Mouse (Mus musculus): ENCODE measurements at regions not wholly inside any gene's neighbourhood (a gene's known extent, or its start where the extent isn't known, plus 50 kb on each side); places are given as distances from the start of the nearest gene placed in this dataset.

GRCm38 (mm10) chr11:113147535-113148197, 365.6 kb downstream of the Sox9 start:
- H3K27ac ChIP-seq (ENCODE audit: low read length): peak overlapping the region; percentile 66
- peaks cover 22% of the 10 kb centered on the region for H3K4me1 ChIP-seq (ENCODE audit: control insufficient read depth, insufficient read depth, low read length)
- 16% methylated on average over 17 of the region's 17 CpGs for WGBS
- H3K36me3 ChIP-seq (ENCODE audit: control insufficient read depth, insufficient read depth, low read length): no peaks in the 10 kb centered on the region
- H3K4me2 ChIP-seq (replicated peaks; ENCODE audit: low read depth, low read length): peak overlapping the region; percentile 26
- peak; percentile 66; the same call in 1 of the 2 replicates for ATAC-seq (ENCODE audit: insufficient number of reproducible peaks, insufficient read depth, low FRiP score, low read depth)
- no peak overlapping the region for H3K9ac ChIP-seq (replicated peaks; ENCODE audit: low read depth, low read length)
- no peaks in the 10 kb centered on the region for H3K9me3 ChIP-seq (ENCODE audit: control insufficient read depth, low read depth, low read length)
- H3K4me3 ChIP-seq (ENCODE audit: low read depth, low read length): no peak overlapping the region
- H3K27me3 ChIP-seq (ENCODE audit: control insufficient read depth, insufficient read depth, low read length): no peaks in the 10 kb centered on the region

GRCm38 (mm10) chr11:113148198-113148537, 366.1 kb downstream of the Sox9 start:
- no peak overlapping the region for H3K4me3 ChIP-seq (ENCODE audit: low read depth, low read length)
- ATAC-seq (ENCODE audit: insufficient number of reproducible peaks, insufficient read depth, low FRiP score, low read depth): 0 out of 2 replicates have a peak, but pooled peaks have one; percentile 15

GRCm38 (mm10) chr11:113155515-113155914, 373.5 kb downstream of the Sox9 start:
- 89% methylated on average over 6 of the region's 6 CpGs for WGBS
- Histone ChIP-seq H3K9ac (replicated peaks; ENCODE audit: low read depth, low read length) (no peak overlapping the region), H3K27ac (ENCODE audit: low read length) (no peak overlapping the region), H3K4me1 (ENCODE audit: control insufficient read depth, insufficient read depth, low read length) (no peaks in the 10 kb centered on the region; the same call in 1 of the 2 replicates), H3K4me2 (replicated peaks; ENCODE audit: low read depth, low read length) (no peak overlapping the region), H3K27me3 (ENCODE audit: control insufficient read depth, insufficient read depth, low read length) (no peaks in the 10 kb centered on the region), H3K9me3 (ENCODE audit: control insufficient read depth, low read depth, low read length) (no peaks in the 10 kb centered on the region), H3K36me3 (ENCODE audit: control insufficient read depth, insufficient read depth, low read length) (no peaks in the 10 kb centered on the region), H3K4me3 (ENCODE audit: low read depth, low read length) (no peak overlapping the region)
- ATAC-seq (ENCODE audit: insufficient number of reproducible peaks, insufficient read depth, low FRiP score, low read depth): no peak

More at GRCm38 (mm10) chr11:113148198-113148537, 366.1 kb downstream of the Sox9 start:
- Histone ChIP-seq H3K9ac (replicated peaks; ENCODE audit: low read depth, low read length) (no peak overlapping the region), H3K4me1 (ENCODE audit: control insufficient read depth, insufficient read depth, low read length) (peaks cover 22% of the 10 kb centered on the region), H3K9me3 (ENCODE audit: control insufficient read depth, low read depth, low read length) (no peaks in the 10 kb centered on the region), H3K36me3 (ENCODE audit: control insufficient read depth, insufficient read depth, low read length) (no peaks in the 10 kb centered on the region), H3K27ac (ENCODE audit: low read length) (peak overlapping the region; percentile 66), H3K27me3 (ENCODE audit: control insufficient read depth, insufficient read depth, low read length) (no peaks in the 10 kb centered on the region), H3K4me2 (replicated peaks; ENCODE audit: low read depth, low read length) (peak overlapping the region; percentile 26; the same call in 1 of the 2 replicates)
- WGBS: 60% methylated on average over 9 of the region's 9 CpGs

DNA sequence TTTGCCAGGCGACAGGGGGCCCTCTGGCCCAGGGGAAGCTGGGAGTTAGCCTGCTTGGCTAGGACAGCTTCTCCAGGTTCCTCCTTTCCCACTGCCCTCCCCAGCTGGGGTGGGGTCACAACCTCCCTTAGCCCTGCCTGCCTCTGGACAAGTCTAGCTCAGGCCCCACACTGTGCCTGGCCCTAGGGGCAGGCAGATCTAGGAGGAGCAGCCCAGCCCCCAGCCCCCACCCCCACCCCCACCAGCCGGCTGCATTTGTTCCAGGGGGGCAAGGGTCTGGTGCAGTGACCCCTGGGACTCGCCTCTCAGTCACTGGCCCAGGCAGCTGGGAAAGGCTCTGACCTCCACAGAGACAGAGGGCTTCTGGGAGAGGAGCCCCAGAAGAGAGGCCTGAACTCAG, 381.9 kb downstream of the Sox9 start:
- ATAC-seq (ENCODE audit: insufficient number of reproducible peaks, insufficient read depth, low FRiP score, low read depth): no peak
- 40% methylated on average over 3 of the region's 3 CpGs for WGBS
- H3K4me2 ChIP-seq (replicated peaks; ENCODE audit: low read depth, low read length): no peak overlapping the region
- H3K9me3 ChIP-seq (ENCODE audit: control insufficient read depth, low read depth, low read length): no peaks in the 10 kb centered on the region
- peaks cover 26% of the 10 kb centered on the region for H3K4me1 ChIP-seq (ENCODE audit: control insufficient read depth, insufficient read depth, low read length)
- no peaks in the 10 kb centered on the region for H3K27me3 ChIP-seq (ENCODE audit: control insufficient read depth, insufficient read depth, low read length)
- H3K36me3 ChIP-seq (ENCODE audit: control insufficient read depth, insufficient read depth, low read length): no peaks in the 10 kb centered on the region
- H3K27ac ChIP-seq (ENCODE audit: low read length): no peak overlapping the region
- H3K9ac ChIP-seq (replicated peaks; ENCODE audit: low read depth, low read length): no peak overlapping the region
- no peak overlapping the region for H3K4me3 ChIP-seq (ENCODE audit: low read depth, low read length)

GRCm38 (mm10) chr11:113164510-113164909, 382.5 kb downstream of the Sox9 start:
- no peak for ATAC-seq (ENCODE audit: insufficient number of reproducible peaks, insufficient read depth, low FRiP score, low read depth)
- no peak overlapping the region for H3K9ac ChIP-seq (replicated peaks; ENCODE audit: low read depth, low read length)
- H3K27ac ChIP-seq (ENCODE audit: low read length): no peak overlapping the region; the same call in 1 of the 2 replicates
- no peaks in the 10 kb centered on the region for H3K36me3 ChIP-seq (ENCODE audit: control insufficient read depth, insufficient read depth, low read length)
- no peaks in the 10 kb centered on the region for H3K9me3 ChIP-seq (ENCODE audit: control insufficient read depth, low read depth, low read length)
- peaks cover 26% of the 10 kb centered on the region for H3K4me1 ChIP-seq (ENCODE audit: control insufficient read depth, insufficient read depth, low read length)
- peak overlapping the region; percentile 53 for H3K4me2 ChIP-seq (replicated peaks; ENCODE audit: low read depth, low read length)
- WGBS: 27% methylated on average over 10 of the region's 10 CpGs
- H3K27me3 ChIP-seq (ENCODE audit: control insufficient read depth, insufficient read depth, low read length): no peaks in the 10 kb centered on the region
- peak overlapping the region; percentile 24; the same call in 1 of the 2 replicates for H3K4me3 ChIP-seq (ENCODE audit: low read depth, low read length)

GRCm38 (mm10) chr11:113165069-113165795, 383.2 kb downstream of the Sox9 start:
- ATAC-seq (ENCODE audit: insufficient number of reproducible peaks, insufficient read depth, low FRiP score, low read depth): peak; percentile 70
- no peaks in the 10 kb centered on the region for H3K9me3 ChIP-seq (ENCODE audit: control insufficient read depth, low read depth, low read length)
- H3K4me2 ChIP-seq (replicated peaks; ENCODE audit: low read depth, low read length): peak overlapping the region; percentile 53
- H3K27me3 ChIP-seq (ENCODE audit: control insufficient read depth, insufficient read depth, low read length): no peaks in the 10 kb centered on the region
- H3K36me3 ChIP-seq (ENCODE audit: control insufficient read depth, insufficient read depth, low read length): no peaks in the 10 kb centered on the region
- H3K9ac ChIP-seq (replicated peaks; ENCODE audit: low read depth, low read length): no peak overlapping the region; the same call in 1 of the 2 replicates
- H3K4me1 ChIP-seq (ENCODE audit: control insufficient read depth, insufficient read depth, low read length): peaks cover 26% of the 10 kb centered on the region; the same call in 1 of the 2 replicates
- 7% methylated on average over 23 of the region's 23 CpGs for WGBS
- peak overlapping the region; percentile 33; the same call in 1 of the 2 replicates for H3K27ac ChIP-seq (ENCODE audit: low read length)
- H3K4me3 ChIP-seq (ENCODE audit: low read depth, low read length): peak overlapping the region; percentile 24

- H3K27me3 ChIP-seq (ENCODE audit: control insufficient read depth, insufficient read depth, low read length): no peaks in the 10 kb centered on the region
- 63% methylated on average over 4 of the region's 4 CpGs for WGBS
- no peak overlapping the region; the same call in 1 of the 2 replicates for H3K27ac ChIP-seq (ENCODE audit: low read length)
- H3K4me3 ChIP-seq (ENCODE audit: low read depth, low read length): no peak overlapping the region
- H3K4me2 ChIP-seq (replicated peaks; ENCODE audit: low read depth, low read length): no peak overlapping the region
- H3K9me3 ChIP-seq (ENCODE audit: control insufficient read depth, low read depth, low read length): no peaks in the 10 kb centered on the region
- H3K36me3 ChIP-seq (ENCODE audit: control insufficient read depth, insufficient read depth, low read length): no peaks in the 10 kb centered on the region
- H3K9ac ChIP-seq (replicated peaks; ENCODE audit: low read depth, low read length): no peak overlapping the region
- no peak for ATAC-seq (ENCODE audit: insufficient number of reproducible peaks, insufficient read depth, low FRiP score, low read depth)
- H3K4me1 ChIP-seq (ENCODE audit: control insufficient read depth, insufficient read depth, low read length): peaks cover 26% of the 10 kb centered on the region; the same call in 1 of the 2 replicates
These were observed 384.5 kb downstream of the Sox9 start for GRCm38 (mm10) chr11:113166517-113166916.

DNA sequence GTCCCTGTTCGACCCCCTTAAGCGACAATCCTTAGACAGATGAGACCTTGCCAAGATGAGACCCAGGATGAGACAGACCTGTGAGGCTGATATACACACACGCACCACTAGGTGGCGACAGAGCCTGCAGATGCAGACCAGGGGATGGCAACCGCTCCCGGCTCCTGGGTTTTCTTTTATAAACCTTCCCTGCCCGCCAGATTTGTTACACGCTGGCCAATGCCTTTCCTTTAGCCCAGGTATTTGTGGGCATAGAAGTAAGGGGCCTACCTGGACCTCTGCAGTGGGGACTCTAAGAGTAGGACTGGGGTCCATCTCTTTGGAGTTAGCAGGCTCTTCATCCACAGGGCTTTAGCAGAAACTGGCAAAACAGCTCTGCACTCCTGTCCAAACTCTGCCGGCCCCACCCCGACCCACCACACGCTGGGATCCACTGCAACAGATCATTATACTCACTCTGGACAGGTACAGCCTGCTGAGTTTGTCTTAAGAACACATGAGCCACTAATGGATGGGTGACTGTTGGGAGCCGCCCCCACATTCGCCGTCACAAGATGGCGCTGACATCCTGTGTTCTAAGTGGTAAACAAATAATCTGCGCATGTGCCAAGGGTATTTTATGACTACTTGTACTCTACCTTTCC, 390.6 kb downstream of the Sox9 start:
- Histone ChIP-seq H3K4me2 (replicated peaks; ENCODE audit: low read depth, low read length) (peak overlapping the region; percentile 49), H3K27me3 (ENCODE audit: control insufficient read depth, insufficient read depth, low read length) (no peaks in the 10 kb centered on the region), H3K9ac (replicated peaks; ENCODE audit: low read depth, low read length) (peak overlapping the region; percentile 33), H3K4me1 (ENCODE audit: control insufficient read depth, insufficient read depth, low read length) (no peaks in the 10 kb centered on the region), H3K36me3 (ENCODE audit: control insufficient read depth, insufficient read depth, low read length) (no peaks in the 10 kb centered on the region), H3K4me3 (ENCODE audit: low read depth, low read length) (peak overlapping the region; percentile 34), H3K9me3 (ENCODE audit: control insufficient read depth, low read depth, low read length) (no peaks in the 10 kb centered on the region), H3K27ac (ENCODE audit: low read length) (peak overlapping the region; percentile 74)
- peak; percentile 44; the same call in 1 of the 2 replicates for ATAC-seq (ENCODE audit: insufficient number of reproducible peaks, insufficient read depth, low FRiP score, low read depth)
- 27% methylated on average over 15 of the region's 16 CpGs for WGBS
